Mouse (Mus musculus) liver, adult 2 months (tissue): ENCODE measurements at regions not wholly inside any gene's neighbourhood (a gene's known extent, or its start where the extent isn't known, plus 50 kb on each side); places are given as distances from the start of the nearest gene placed in this dataset.

Experiments
- CTCF ChIP-seq: fragments of 200-500 bp; IDR thresholded peaks from 2 replicates; pipeline ENCODE4 v1.5.1; 2011; ENCODE audit warnings: low read depth, low read length, control low read depth
- POLR2A ChIP-seq: fragments of 200-500 bp; IDR thresholded peaks from 2 replicates; pipeline ENCODE4 v1.6.1; 2011; ENCODE audit warnings: low read length, control low read depth; ENCODE audit not compliant: insufficient read depth; ENCODE audit errors: extremely low read depth

- no peak for TF ChIP-seq CTCF
- no peak for TF ChIP-seq POLR2A
Observed at GRCm38 (mm10) chr7:40636369-40636768, 261.8 kb upstream of the Vstm2b start.
